Mouse (Mus musculus) megakaryocyte, embryonic 14.5 days (primary cell): ENCODE data around the gene Csrp1.

Experiments used
- FLI1 ChIP-seq: IDR thresholded peaks from 2 replicates; pipeline ENCODE4 v1.6.1; 2012; ENCODE audit warnings: low read length, inconsistent platforms, mixed read lengths
- GATA1 ChIP-seq: IDR thresholded peaks from 3 replicates; pipeline ENCODE4 v1.6.1; 2012; ENCODE audit warnings: mixed read lengths, low read length, inconsistent platforms, borderline replicate concordance

DNA sequence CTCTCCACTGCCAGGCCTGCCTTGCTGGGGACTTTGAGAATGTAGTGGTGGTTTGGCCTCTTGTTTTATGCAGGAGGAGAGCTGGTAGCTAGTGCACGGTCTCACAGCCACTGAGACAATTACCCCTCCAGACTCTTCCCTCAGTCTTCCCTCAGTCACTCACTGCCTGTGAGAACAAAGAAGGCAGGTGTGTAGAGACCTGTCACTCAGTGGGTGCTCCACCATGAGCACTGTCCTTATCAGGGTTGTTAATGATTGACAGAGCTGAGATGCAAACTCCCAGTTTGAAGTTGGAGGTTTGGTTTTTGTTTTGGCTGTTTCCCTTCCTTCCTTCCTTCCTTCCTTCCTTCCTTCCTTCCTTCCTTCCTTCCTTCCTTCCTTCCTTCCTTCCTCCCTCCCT is 3.2 kb downstream of the Csrp1 start:
- TF ChIP-seq FLI1: no peak
- TF ChIP-seq GATA1: no peak
